In the genomic region with DNA sequence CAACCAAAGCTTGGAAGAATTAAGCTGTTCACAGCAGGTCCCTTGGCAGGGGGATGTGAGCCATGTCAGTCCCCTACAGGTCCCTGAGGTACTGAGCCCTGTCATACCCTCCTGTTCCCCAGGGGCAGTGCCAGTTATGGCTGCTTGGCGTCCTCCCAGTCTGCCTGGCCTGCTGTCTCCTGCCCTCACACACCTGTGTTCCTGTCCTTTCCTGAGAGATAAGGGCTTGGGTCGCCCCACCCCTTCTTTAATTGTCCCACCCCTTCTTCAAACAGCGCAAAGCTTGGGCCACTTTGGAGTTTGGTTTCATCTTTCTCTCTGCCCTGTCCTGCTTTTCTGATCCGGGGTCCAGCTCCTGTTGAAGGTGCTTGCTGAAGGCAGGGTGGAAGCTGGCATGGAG, we compare ENCODE assay signal across 26 mouse cellular contexts. TPM values are rescaled to one million over a fixed set of nuclear protein-coding genes. Genes with fewer than 3 reads are reported as not detected.
A peak's percentile ranks its signal among the peaks of the same experiment; 100 is the strongest.
DNase-seq lines count a peak whose midpoint lies in the region; ATAC-seq lines count a peak whose summit lies in the region.
"Had no signal": no experiment of that assay in that cellular context is flagged by ENCODE, and none has a peak within 500 bp of the region (broad histone marks: within the 10 kb centered on the region; RNA-seq: fewer than 3 reads in every experiment).

No protein-coding gene starts in this region.

- no peaks in the 10 kb centered on the region for H3K27me3 ChIP-seq in intestine, embryonic 16.5 days (replicated peaks; ENCODE audit: control insufficient read depth, insufficient read depth, low read length)
- H3K27me3 ChIP-seq in stomach, embryonic 15.5 days (replicated peaks), result no peaks in the 10 kb centered on the region
- H3K27me3 ChIP-seq: embryonic facial prominence, embryonic 13.5 days; forebrain, embryonic 15.5 days; hindbrain, embryonic 12.5 days; hindbrain, embryonic 15.5 days had no signal

- H3K36me3 ChIP-seq in intestine, embryonic 16.5 days (ENCODE audit: control insufficient read depth, insufficient read depth, low read length), result 0 out of 2 replicates have a peak, but pooled peaks cover 2% of the 10 kb centered on the region
- H3K36me3 ChIP-seq in stomach, embryonic 15.5 days, result no peaks in the 10 kb centered on the region
- H3K36me3 ChIP-seq: embryonic facial prominence, embryonic 10.5 days; embryonic facial prominence, embryonic 13.5 days; forebrain, embryonic 12.5 days; forebrain, embryonic 15.5 days; hindbrain, embryonic 12.5 days; hindbrain, embryonic 15.5 days had no signal

- peak; percentile 61 for ATAC-seq in intestine, embryonic 16.5 days
- ATAC-seq in stomach, embryonic 15.5 days (ENCODE audit: insufficient read depth, low FRiP score, low read depth), result 0 out of 2 replicates have a peak, but pooled peaks have one; percentile 17
- ATAC-seq in megakaryocyte, adult 5-6 weeks (ENCODE audit: poor library complexity, severe bottlenecking), result no peak
- ATAC-seq: activated CD4-positive, CD25-positive, alpha-beta regulatory T cell, adult 4 months; CD4-positive, CD25-positive, alpha-beta regulatory T cell, adult 4 months; forebrain, embryonic 15.5 days had no signal

- H3K9ac ChIP-seq in intestine, embryonic 16.5 days (ENCODE audit: low read depth, low read length), result no peak overlapping the region
- no peak overlapping the region for H3K9ac ChIP-seq in stomach, embryonic 15.5 days
- H3K9ac ChIP-seq: embryonic facial prominence, embryonic 13.5 days; forebrain, embryonic 12.5 days; forebrain, embryonic 15.5 days; hindbrain, embryonic 12.5 days; hindbrain, embryonic 15.5 days had no signal

- H3K4me3 ChIP-seq in intestine, embryonic 16.5 days (ENCODE audit: low read length), result no peak overlapping the region
- H3K4me3 ChIP-seq in stomach, embryonic 15.5 days (replicated peaks), result no peak overlapping the region
- H3K4me3 ChIP-seq: embryonic facial prominence, embryonic 10.5 days; embryonic facial prominence, embryonic 13.5 days; erythroblast, embryonic 14.5 days; forebrain, embryonic 12.5 days; forebrain, embryonic 15.5 days; hindbrain, embryonic 12.5 days; hindbrain, embryonic 15.5 days had no signal

- no peak overlapping the region for H3K4me2 ChIP-seq in intestine, embryonic 16.5 days (ENCODE audit: low read depth, low read length)
- no peak overlapping the region for H3K4me2 ChIP-seq in stomach, embryonic 15.5 days
- H3K4me2 ChIP-seq: embryonic facial prominence, embryonic 13.5 days; forebrain, embryonic 12.5 days; forebrain, embryonic 15.5 days; heart, embryonic 11.5 days; hindbrain, embryonic 12.5 days; hindbrain, embryonic 15.5 days had no signal

- H3K9me3 ChIP-seq in intestine, embryonic 16.5 days (ENCODE audit: control insufficient read depth, low read length), result no peaks in the 10 kb centered on the region
- H3K9me3 ChIP-seq in stomach, embryonic 15.5 days, result no peaks in the 10 kb centered on the region
- H3K9me3 ChIP-seq: embryonic facial prominence, embryonic 13.5 days; forebrain, embryonic 12.5 days; forebrain, embryonic 15.5 days; hindbrain, embryonic 15.5 days had no signal

- 53% methylated on average over 4 of the region's 4 CpGs for WGBS in intestine, embryonic 16.5 days
- 54% methylated on average over 4 of the region's 4 CpGs for WGBS in stomach, embryonic 15.5 days

- peak; percentile 37 for DNase-seq in urinary bladder, postnatal 14 days (ENCODE audit: low spot score)
- no peak for DNase-seq in urinary bladder, postnatal 10 days (ENCODE audit: low spot score)
- no peak for DNase-seq in embryo, embryonic 10.5 days (ENCODE audit: low spot score)
- DNase-seq in Muller cell, postnatal 12 days (ENCODE audit: inconsistent ontology term), result no peak
- DNase-seq: adrenal gland, adult 8-10 months; adrenal gland, postnatal 25 days; cerebellum, adult 18-20 months; cerebellum, adult 9-10 months; cerebellum, postnatal 14 days; embryo, embryonic 11 days; gastrocnemius, postnatal 14 days; heart, adult 11 months had no signal

- H3K4me1 ChIP-seq in intestine, embryonic 16.5 days (ENCODE audit: control insufficient read depth, insufficient read depth, low read length), result no peaks in the 10 kb centered on the region; the same call in 1 of the 2 replicates
- H3K4me1 ChIP-seq in stomach, embryonic 15.5 days, result peaks cover 8% of the 10 kb centered on the region; the same call in 1 of the 2 replicates

- no peak overlapping the region for H3K27ac ChIP-seq in intestine, embryonic 16.5 days (ENCODE audit: low read length)
- H3K27ac ChIP-seq in stomach, embryonic 15.5 days, result 0 out of 2 replicates have a peak overlapping the region, but pooled peaks have one; percentile 12
- H3K27ac ChIP-seq: embryonic facial prominence, embryonic 10.5 days; embryonic facial prominence, embryonic 13.5 days; forebrain, embryonic 12.5 days; forebrain, embryonic 15.5 days; hindbrain, embryonic 12.5 days; hindbrain, embryonic 15.5 days had no signal

RNA-seq across cellular contexts. Expression of a gene that starts 27.0 kb away (rescaled TPM):
- polyA plus RNA-seq in intestine, embryonic 16.5 days (2015; fragmentation: Nextera tagmentation; extraction: Ambion mirVana), result 4.4 and 5.0 TPM in 2 replicates
- polyA plus RNA-seq in stomach, embryonic 15.5 days (2015; fragmentation: Nextera tagmentation; extraction: Ambion mirVana), result 11.3 and 12.4 TPM in 2 replicates
- total RNA-seq in megakaryocyte, adult 5-6 weeks (2015), result not detected in 2 replicates
- total RNA-seq in megakaryocyte, adult 5-6 weeks (2017), result not detected in 2 replicates
- total RNA-seq: MEL had no signal
- polyA plus RNA-seq: activated CD4-positive, CD25-positive, alpha-beta regulatory T cell, adult 4 months; erythroblast, embryonic 14.5 days had no signal

RNA-seq across cellular contexts. Expression of a gene that starts 47.3 kb away (rescaled TPM):
- 15.8 and 16.2 TPM in 2 replicates for polyA plus RNA-seq in intestine, embryonic 16.5 days (2015; fragmentation: Nextera tagmentation; extraction: Ambion mirVana)
- polyA plus RNA-seq in stomach, embryonic 15.5 days (2015; fragmentation: Nextera tagmentation; extraction: Ambion mirVana), result 18.9 and 20.5 TPM in 2 replicates
- total RNA-seq in megakaryocyte, adult 5-6 weeks (2015), result 0.51 TPM in 1 of 2 replicates, not detected in the other
- 0.29 TPM in 1 of 2 replicates, not detected in the other for total RNA-seq in megakaryocyte, adult 5-6 weeks (2017)
- polyA plus RNA-seq: erythroblast, embryonic 14.5 days had no signal
